In genomic region chr14:40955146-40955545, GRCm38 (mm10) we compare ENCODE assay signal across 7 mouse cellular contexts. TPM values are rescaled to one million over a fixed set of nuclear protein-coding genes. Genes with fewer than 3 reads are reported as not detected.
DNase-seq lines count a peak whose midpoint lies in the region; ATAC-seq and TF ChIP-seq lines count a peak whose summit lies in the region.

No protein-coding gene starts in this region.

- H3K27ac ChIP-seq in neural tube, embryonic 11.5 days (ENCODE audit: low read depth, low read length) = peak overlapping the region; percentile 99
- peak overlapping the region; percentile 98 for H3K27ac ChIP-seq in forebrain, embryonic 14.5 days (ENCODE audit: low read depth, low read length)
- peak overlapping the region; percentile 80 for H3K27ac ChIP-seq in liver, embryonic 13.5 days
- H3K27ac ChIP-seq in stomach, postnatal 0 days (replicated peaks) = peak overlapping the region; percentile 88; the same call in 1 of the 2 replicates

- no peak overlapping the region for H3K4me3 ChIP-seq in neural tube, embryonic 11.5 days (ENCODE audit: low read depth, low read length)
- H3K4me3 ChIP-seq in forebrain, embryonic 14.5 days (ENCODE audit: low read depth, low read length) = no peak overlapping the region
- H3K4me3 ChIP-seq in liver, embryonic 13.5 days (replicated peaks) = no peak overlapping the region
- H3K4me3 ChIP-seq in stomach, postnatal 0 days (ENCODE audit: low read depth, low read length) = no peak overlapping the region

- 81% methylated on average over 1 of the region's 1 CpGs for whole genome bisulfite sequencing in neural tube, embryonic 11.5 days
- 61% methylated on average over 1 of the region's 1 CpGs for WGBS in forebrain, embryonic 14.5 days
- 12% methylated on average over 1 of the region's 1 CpGs for WGBS in liver, embryonic 13.5 days (ENCODE audit: insufficient replicate concordance)
- 62% methylated on average over 1 of the region's 1 CpGs for WGBS in stomach, postnatal 0 days

- no peaks in the 10 kb centered on the region for H3K9me3 ChIP-seq in neural tube, embryonic 11.5 days (ENCODE audit: control insufficient read depth, low read length)
- H3K9me3 ChIP-seq in forebrain, embryonic 14.5 days (replicated peaks; ENCODE audit: control insufficient read depth, low read length) = no peaks in the 10 kb centered on the region
- no peaks in the 10 kb centered on the region for H3K9me3 ChIP-seq in liver, embryonic 13.5 days (replicated peaks)
- H3K9me3 ChIP-seq in stomach, postnatal 0 days (ENCODE audit: control insufficient read depth, low read length) = no peaks in the 10 kb centered on the region

- H3K4me2 ChIP-seq in neural tube, embryonic 11.5 days (ENCODE audit: low read depth) = no peak overlapping the region
- H3K4me2 ChIP-seq in forebrain, embryonic 14.5 days (ENCODE audit: low read length) = peak overlapping the region; percentile 41; the same call in 1 of the 2 replicates
- 0 out of 2 replicates have a peak overlapping the region, but pooled peaks have one; percentile 46 for H3K4me2 ChIP-seq in liver, embryonic 13.5 days
- no peak overlapping the region for H3K4me2 ChIP-seq in stomach, postnatal 0 days (replicated peaks; ENCODE audit: low read depth)

- DNase-seq in neural tube, embryonic 11.5 days (ENCODE audit: low spot score) = peak; percentile 13
- DNase-seq in neural tube, embryonic 10.5 days (ENCODE audit: extremely low spot score, low spot score) = no peak
- DNase-seq in forebrain, embryonic 14.5 days (ENCODE audit: low spot score) = no peak
- no peak for DNase-seq in liver, embryonic 13.5 days
- no peak for DNase-seq in stomach, postnatal 0 days (ENCODE audit: low spot score)
- no peak for DNase-seq in embryo, embryonic 10 days (ENCODE audit: low spot score)
- no peak for DNase-seq in spleen, postnatal 10 days (ENCODE audit: low spot score in 2 of 2)

- H3K27me3 ChIP-seq in neural tube, embryonic 11.5 days (ENCODE audit: control insufficient read depth, insufficient read depth, low read length) = no peaks in the 10 kb centered on the region
- no peaks in the 10 kb centered on the region for H3K27me3 ChIP-seq in forebrain, embryonic 14.5 days (replicated peaks; ENCODE audit: control insufficient read depth, insufficient read depth, low read length)
- no peaks in the 10 kb centered on the region for H3K27me3 ChIP-seq in liver, embryonic 13.5 days
- no peaks in the 10 kb centered on the region for H3K27me3 ChIP-seq in stomach, postnatal 0 days (ENCODE audit: control insufficient read depth, insufficient read depth, low read length)

- no peak for ATAC-seq in neural tube, embryonic 11.5 days (ENCODE audit: insufficient read depth, low FRiP score, low TSS enrichment)
- no peak for ATAC-seq in forebrain, embryonic 14.5 days
- no peak for ATAC-seq in liver, embryonic 13.5 days (ENCODE audit: low read depth)
- ATAC-seq in stomach, postnatal 0 days (ENCODE audit: low FRiP score, low TSS enrichment) = no peak

- H3K4me1 ChIP-seq in neural tube, embryonic 11.5 days (ENCODE audit: control insufficient read depth, insufficient read depth, low read length) = peaks cover 69% of the 10 kb centered on the region
- H3K4me1 ChIP-seq in forebrain, embryonic 14.5 days (ENCODE audit: control insufficient read depth, insufficient read depth, low read length) = peaks cover 66% of the 10 kb centered on the region
- peaks cover 99% of the 10 kb centered on the region for H3K4me1 ChIP-seq in liver, embryonic 13.5 days (replicated peaks)
- H3K4me1 ChIP-seq in stomach, postnatal 0 days (replicated peaks; ENCODE audit: control insufficient read depth, insufficient read depth) = peaks cover 27% of the 10 kb centered on the region

- TF ChIP-seq CTCF in stomach, postnatal 0 days (IDR thresholded peaks at IDR 0.05; ENCODE audit: low read depth) = no peak

- H3K36me3 ChIP-seq in neural tube, embryonic 11.5 days (ENCODE audit: control insufficient read depth, insufficient read depth, low read length) = no peaks in the 10 kb centered on the region
- no peaks in the 10 kb centered on the region for H3K36me3 ChIP-seq in forebrain, embryonic 14.5 days (ENCODE audit: control insufficient read depth, insufficient read depth, low read length)
- H3K36me3 ChIP-seq in liver, embryonic 13.5 days = 0 out of 2 replicates have a peak, but pooled peaks cover 3% of the 10 kb centered on the region
- H3K36me3 ChIP-seq in stomach, postnatal 0 days (ENCODE audit: control insufficient read depth, insufficient read depth, low read length) = no peaks in the 10 kb centered on the region

- TF ChIP-seq EP300 in stomach, postnatal 0 days (optimal IDR thresholded peaks at IDR 0.05) = no peak

- H3K9ac ChIP-seq in neural tube, embryonic 11.5 days (ENCODE audit: low read length) = peak overlapping the region; percentile 70
- 0 out of 2 replicates have a peak overlapping the region, but pooled peaks have one; percentile 69 for H3K9ac ChIP-seq in forebrain, embryonic 14.5 days (ENCODE audit: low read length)
- H3K9ac ChIP-seq in liver, embryonic 13.5 days = 0 out of 2 replicates have a peak overlapping the region, but pooled peaks have one; percentile 65
- H3K9ac ChIP-seq in stomach, postnatal 0 days (ENCODE audit: low read length) = peak overlapping the region; percentile 23; the same call in 1 of the 2 replicates

RNA-seq across cellular contexts. Expression of gene Tspan14, which starts 11.5 kb away (rescaled TPM):
- polyA plus RNA-seq in neural tube, embryonic 11.5 days (2014; fragmentation: Nextera tagmentation; extraction: Ambion mirVana) = 118 and 125 TPM in 2 replicates
- 101 and 105 TPM in 2 replicates for polyA plus RNA-seq in forebrain, embryonic 14.5 days (2014; fragmentation: Nextera tagmentation; extraction: Ambion mirVana)
- polyA plus RNA-seq in liver, embryonic 13.5 days (2015; fragmentation: Nextera tagmentation; extraction: Ambion mirVana) = 32.9 and 37.5 TPM in 2 replicates
- 38.1 and 38.8 TPM in 2 replicates for polyA plus RNA-seq in stomach, postnatal 0 days (2015; fragmentation: Nextera tagmentation; extraction: Ambion mirVana)

RNA-seq across cellular contexts. Expression of gene Fam213a, which starts 58.4 kb away (rescaled TPM):
- polyA plus RNA-seq in neural tube, embryonic 11.5 days (2014; fragmentation: Nextera tagmentation; extraction: Ambion mirVana) = 48.5 and 48.8 TPM in 2 replicates
- polyA plus RNA-seq in forebrain, embryonic 14.5 days (2014; fragmentation: Nextera tagmentation; extraction: Ambion mirVana) = 33.2 and 48.9 TPM in 2 replicates
- 67.9 and 78.3 TPM in 2 replicates for polyA plus RNA-seq in liver, embryonic 13.5 days (2015; fragmentation: Nextera tagmentation; extraction: Ambion mirVana)
- polyA plus RNA-seq in stomach, postnatal 0 days (2015; fragmentation: Nextera tagmentation; extraction: Ambion mirVana) = 32.4 and 34.5 TPM in 2 replicates

Comparison
In these comparisons a context has a peak if more than half of its experiments do, and no peak if none do; other contexts are left out.
1. H3K4me2 ChIP-seq: peak in forebrain, embryonic 14.5 days (single experiment) and liver, embryonic 13.5 days (single experiment); none in neural tube, embryonic 11.5 days (single experiment) and stomach, postnatal 0 days (single experiment).
2. Peak in every context shown above with its lines, with median percentiles within 50 percentile points of each other: H3K27ac ChIP-seq and H3K9ac ChIP-seq.